Mouse (Mus musculus): ENCODE results near the gene Mettl7b.

GRCm38 (mm10) chr10:128922822-128923012 lies 38.1 kb downstream of the Mettl7b start, which contains the start of gene Rdh5:
- TF ChIP-seq POLR2A (IDR thresholded peaks at IDR 0.05; ENCODE audit: borderline replicate concordance, insufficient read depth, low read length): no peak
- no peak for TF ChIP-seq CTCF (IDR thresholded peaks at IDR 0.05; ENCODE audit: borderline replicate concordance, insufficient read depth, low read depth, low read length)

Measured in cerebellum, adult 2 months (tissue).